Mouse (Mus musculus): Measurements from ENCODE around the gene Sbno2. TPM values are rescaled to one million over a fixed set of nuclear protein-coding genes. Genes with fewer than 3 reads are reported as not detected.

Sbno2 gene
- polyA plus RNA-seq, 1 experiment, result 37.3 TPM

GRCm38 (mm10) chr10:80076386-80076785 lies 29.0 kb downstream of the Sbno2 start:
- Histone ChIP-seq H3K4me3 (ENCODE audit: low read depth, low read length) (no peak overlapping the region), H3K27ac (ENCODE audit: insufficient read depth, low read length) (no peak overlapping the region), H3K4me1 (ENCODE audit: control insufficient read depth, insufficient read depth, low read length) (peaks cover 10% of the 10 kb centered on the region), H3K9ac (ENCODE audit: low read depth, poor library complexity, severe bottlenecking) (no peak overlapping the region), H3K27me3 (ENCODE audit: control insufficient read depth, insufficient read depth, low read length, poor library complexity, severe bottlenecking) (no peaks in the 10 kb centered on the region), H3K36me3 (ENCODE audit: control insufficient read depth, insufficient read depth, low read length, poor library complexity, severe bottlenecking) (0 out of 2 replicates have a peak, but pooled peaks cover 2% of the 10 kb centered on the region), H3K9me3 (replicated peaks; ENCODE audit: control insufficient read depth, insufficient read depth, low read length, poor library complexity, severe bottlenecking) (no peaks in the 10 kb centered on the region)
- no peak for TF ChIP-seq EP300 (IDR thresholded peaks at IDR 0.05; ENCODE audit: insufficient read depth, low read depth, low read length)
- no peak for TF ChIP-seq CTCF (IDR thresholded peaks at IDR 0.05; ENCODE audit: low read depth, low read length)

DNA sequence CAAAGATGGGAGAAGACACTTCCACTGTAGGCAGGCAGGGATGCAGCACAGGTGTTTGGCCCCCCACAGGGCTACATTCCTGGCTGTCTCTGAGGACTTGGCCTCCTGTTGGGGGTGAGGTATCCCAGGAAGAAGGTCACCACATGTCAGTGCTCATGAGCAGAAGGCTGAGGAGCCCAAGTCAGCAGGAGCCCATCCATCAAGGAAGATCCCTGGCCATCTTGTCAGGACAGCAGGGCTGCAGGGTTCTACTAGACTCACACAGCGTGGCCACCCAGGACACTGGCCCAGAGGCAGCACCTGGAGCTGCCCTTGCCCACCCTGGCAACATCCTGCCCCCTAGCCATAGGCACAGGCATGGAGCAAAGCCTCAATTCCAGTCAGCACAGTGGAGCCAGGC lies 29.4 kb downstream of the Sbno2 start:
- H3K4me3 ChIP-seq (ENCODE audit: low read depth, low read length), result no peak overlapping the region
- peaks cover 10% of the 10 kb centered on the region for H3K4me1 ChIP-seq (ENCODE audit: control insufficient read depth, insufficient read depth, low read length)
- H3K9ac ChIP-seq (ENCODE audit: low read depth, poor library complexity, severe bottlenecking), result no peak overlapping the region
- H3K36me3 ChIP-seq (ENCODE audit: control insufficient read depth, insufficient read depth, low read length, poor library complexity, severe bottlenecking), result 0 out of 2 replicates have a peak, but pooled peaks cover 2% of the 10 kb centered on the region
- no peak for TF ChIP-seq CTCF (IDR thresholded peaks at IDR 0.05; ENCODE audit: low read depth, low read length)
- no peak for TF ChIP-seq POLR2A (IDR thresholded peaks at IDR 0.05; ENCODE audit: insufficient read depth, low read length)
- no peak for TF ChIP-seq EP300 (IDR thresholded peaks at IDR 0.05; ENCODE audit: insufficient read depth, low read depth, low read length)
- 0 out of 2 replicates have a peak overlapping the region, but pooled peaks have one; percentile 1 for H3K27ac ChIP-seq (ENCODE audit: insufficient read depth, low read length)
- H3K27me3 ChIP-seq (ENCODE audit: control insufficient read depth, insufficient read depth, low read length, poor library complexity, severe bottlenecking), result no peaks in the 10 kb centered on the region
- no peaks in the 10 kb centered on the region for H3K9me3 ChIP-seq (replicated peaks; ENCODE audit: control insufficient read depth, insufficient read depth, low read length, poor library complexity, severe bottlenecking)

- H3K9me3 ChIP-seq (replicated peaks; ENCODE audit: control insufficient read depth, insufficient read depth, low read length, poor library complexity, severe bottlenecking), result no peaks in the 10 kb centered on the region
- no peaks in the 10 kb centered on the region for H3K27me3 ChIP-seq (ENCODE audit: control insufficient read depth, insufficient read depth, low read length, poor library complexity, severe bottlenecking)
- 0 out of 2 replicates have a peak, but pooled peaks cover 2% of the 10 kb centered on the region for H3K36me3 ChIP-seq (ENCODE audit: control insufficient read depth, insufficient read depth, low read length, poor library complexity, severe bottlenecking)
- TF ChIP-seq EP300 (IDR thresholded peaks at IDR 0.05; ENCODE audit: insufficient read depth, low read depth, low read length) (no peak), POLR2A (IDR thresholded peaks at IDR 0.05; ENCODE audit: insufficient read depth, low read length) (no peak), CTCF (IDR thresholded peaks at IDR 0.05; ENCODE audit: low read depth, low read length) (no peak)
- H3K27ac ChIP-seq (ENCODE audit: insufficient read depth, low read length), result no peak overlapping the region
- peak overlapping the region; percentile 31 for H3K9ac ChIP-seq (ENCODE audit: low read depth, poor library complexity, severe bottlenecking)
- H3K4me3 ChIP-seq (ENCODE audit: low read depth, low read length), result peak overlapping the region; percentile 45
- peaks cover 10% of the 10 kb centered on the region for H3K4me1 ChIP-seq (ENCODE audit: control insufficient read depth, insufficient read depth, low read length)
These were observed 30.4 kb downstream of the Sbno2 start for GRCm38 (mm10) chr10:80074813-80075601.

GRCm38 (mm10) chr10:80072623-80073489 lies 32.5 kb downstream of the Sbno2 start:
- no peak overlapping the region for H3K9ac ChIP-seq (ENCODE audit: low read depth, poor library complexity, severe bottlenecking)
- no peak overlapping the region for H3K27ac ChIP-seq (ENCODE audit: insufficient read depth, low read length)
- H3K27me3 ChIP-seq (ENCODE audit: control insufficient read depth, insufficient read depth, low read length, poor library complexity, severe bottlenecking), result no peaks in the 10 kb centered on the region
- no peak for TF ChIP-seq CTCF (IDR thresholded peaks at IDR 0.05; ENCODE audit: low read depth, low read length)
- H3K4me3 ChIP-seq (ENCODE audit: low read depth, low read length), result no peak overlapping the region
- H3K9me3 ChIP-seq (replicated peaks; ENCODE audit: control insufficient read depth, insufficient read depth, low read length, poor library complexity, severe bottlenecking), result no peaks in the 10 kb centered on the region
- no peaks in the 10 kb centered on the region for H3K36me3 ChIP-seq (ENCODE audit: control insufficient read depth, insufficient read depth, low read length, poor library complexity, severe bottlenecking)
- H3K4me1 ChIP-seq (ENCODE audit: control insufficient read depth, insufficient read depth, low read length), result peaks cover 10% of the 10 kb centered on the region

GRCm38 (mm10) chr10:80071516-80071900 lies 33.9 kb downstream of the Sbno2 start:
- Histone ChIP-seq H3K27me3 (ENCODE audit: control insufficient read depth, insufficient read depth, low read length, poor library complexity, severe bottlenecking) (no peaks in the 10 kb centered on the region), H3K9ac (ENCODE audit: low read depth, poor library complexity, severe bottlenecking) (no peak overlapping the region), H3K4me1 (ENCODE audit: control insufficient read depth, insufficient read depth, low read length) (peaks cover 10% of the 10 kb centered on the region), H3K36me3 (ENCODE audit: control insufficient read depth, insufficient read depth, low read length, poor library complexity, severe bottlenecking) (no peaks in the 10 kb centered on the region), H3K4me3 (ENCODE audit: low read depth, low read length) (no peak overlapping the region), H3K27ac (ENCODE audit: insufficient read depth, low read length) (no peak overlapping the region), H3K9me3 (replicated peaks; ENCODE audit: control insufficient read depth, insufficient read depth, low read length, poor library complexity, severe bottlenecking) (no peaks in the 10 kb centered on the region)
- no peak for TF ChIP-seq EP300 (IDR thresholded peaks at IDR 0.05; ENCODE audit: insufficient read depth, low read depth, low read length)
- TF ChIP-seq CTCF (IDR thresholded peaks at IDR 0.05; ENCODE audit: low read depth, low read length), result no peak
- TF ChIP-seq POLR2A (IDR thresholded peaks at IDR 0.05; ENCODE audit: insufficient read depth, low read length), result no peak
